ENCODE assay signal across 29 mouse cellular contexts in genomic region chr8:106701360-106701759, GRCm38 (mm10). TPM values are rescaled to one million over a fixed set of nuclear protein-coding genes. Genes with fewer than 3 reads are reported as not detected.
DNase-seq lines count a peak whose midpoint lies in the region; ATAC-seq and TF ChIP-seq lines count a peak whose summit lies in the region.
"Had no signal": no experiment of that assay in that cellular context is flagged by ENCODE, and none has a peak within 500 bp of the region (broad histone marks: within the 10 kb centered on the region; RNA-seq: fewer than 3 reads in every experiment).

No protein-coding gene starts in this region.

- no peaks in the 10 kb centered on the region for H3K79me3 ChIP-seq in C2C12 (ENCODE audit: low read depth)

- no peak overlapping the region for H3ac ChIP-seq in C2C12 (ENCODE audit: control insufficient read depth, insufficient read length, low read depth)

- no peak for TF ChIP-seq CTCF in C2C12 (IDR thresholded peaks at IDR 0.05; ENCODE audit: control insufficient read depth, insufficient read depth, insufficient read length)
- TF ChIP-seq CTCF in liver, postnatal 0 days (IDR thresholded peaks at IDR 0.05; ENCODE audit: low read depth), result no peak

- no peak for ATAC-seq in liver, postnatal 0 days
- no peak for ATAC-seq in midbrain, embryonic 16.5 days
- ATAC-seq in hindbrain, embryonic 14.5 days (ENCODE audit: low FRiP score), result no peak
- ATAC-seq: forebrain, postnatal 0 days; lung, postnatal 0 days; midbrain, embryonic 15.5 days had no signal

- H3K4me2 ChIP-seq in liver, postnatal 0 days (ENCODE audit: low read depth, low read length), result peak overlapping the region; percentile 42
- no peak overlapping the region for H3K4me2 ChIP-seq in midbrain, embryonic 16.5 days (ENCODE audit: low read length)
- H3K4me2 ChIP-seq in hindbrain, embryonic 14.5 days (replicated peaks), result no peak overlapping the region
- H3K4me2 ChIP-seq: embryonic facial prominence, embryonic 15.5 days; forebrain, embryonic 12.5 days; heart, embryonic 11.5 days; hindbrain, embryonic 15.5 days; limb, embryonic 15.5 days; midbrain, embryonic 15.5 days had no signal

- no peak for TF ChIP-seq EP300 in liver, postnatal 0 days (IDR thresholded peaks at IDR 0.05; ENCODE audit: low read depth)

- H3K4me1 ChIP-seq in liver, postnatal 0 days (ENCODE audit: insufficient read depth), result no peaks in the 10 kb centered on the region
- H3K4me1 ChIP-seq in midbrain, embryonic 16.5 days (ENCODE audit: control insufficient read depth, insufficient read depth, low read length), result no peaks in the 10 kb centered on the region
- no peaks in the 10 kb centered on the region for H3K4me1 ChIP-seq in hindbrain, embryonic 14.5 days (replicated peaks; ENCODE audit: control insufficient read depth, insufficient read depth, low read length)
- H3K4me1 ChIP-seq: forebrain, embryonic 12.5 days; hindbrain, embryonic 15.5 days; midbrain, embryonic 15.5 days had no signal

- H3K36me3 ChIP-seq in C2C12 (ENCODE audit: control insufficient read depth, insufficient read depth), result peaks cover 38% of the 10 kb centered on the region
- H3K36me3 ChIP-seq in liver, postnatal 0 days (replicated peaks; ENCODE audit: insufficient read depth, low read length), result peaks cover 13% of the 10 kb centered on the region
- H3K36me3 ChIP-seq in midbrain, embryonic 16.5 days (ENCODE audit: control insufficient read depth, insufficient read depth, low read length), result peaks cover 8% of the 10 kb centered on the region; the same call in 1 of the 2 replicates
- peaks cover 41% of the 10 kb centered on the region for H3K36me3 ChIP-seq in hindbrain, embryonic 14.5 days (replicated peaks; ENCODE audit: control insufficient read depth, insufficient read depth)

- 41% methylated on average over 3 of the region's 3 CpGs for WGBS in liver, postnatal 0 days (ENCODE audit: insufficient replicate concordance)
- WGBS in midbrain, embryonic 16.5 days, result 92% methylated on average over 3 of the region's 3 CpGs
- WGBS in hindbrain, embryonic 14.5 days, result 94% methylated on average over 3 of the region's 3 CpGs

- H3K9ac ChIP-seq in liver, postnatal 0 days (replicated peaks), result no peak overlapping the region
- H3K9ac ChIP-seq in midbrain, embryonic 16.5 days (ENCODE audit: low read depth, low read length), result no peak overlapping the region
- H3K9ac ChIP-seq in hindbrain, embryonic 14.5 days, result no peak overlapping the region
- H3K9ac ChIP-seq: embryonic facial prominence, embryonic 15.5 days; forebrain, embryonic 12.5 days; forebrain, postnatal 0 days; hindbrain, embryonic 15.5 days; limb, embryonic 15.5 days; midbrain, embryonic 15.5 days had no signal

- H3K9me3 ChIP-seq in liver, postnatal 0 days (ENCODE audit: low read length), result no peaks in the 10 kb centered on the region
- H3K9me3 ChIP-seq in midbrain, embryonic 16.5 days (replicated peaks; ENCODE audit: control insufficient read depth, low read length, poor library complexity, severe bottlenecking), result no peaks in the 10 kb centered on the region
- no peaks in the 10 kb centered on the region for H3K9me3 ChIP-seq in hindbrain, embryonic 14.5 days (ENCODE audit: control insufficient read depth, low read length)
- H3K9me3 ChIP-seq: embryonic facial prominence, embryonic 10.5 days; embryonic facial prominence, embryonic 15.5 days; forebrain, embryonic 12.5 days; hindbrain, embryonic 15.5 days; limb, embryonic 10.5 days; limb, embryonic 15.5 days; midbrain, embryonic 15.5 days had no signal

- intact Hi-C loops in heart, postnatal 25 days (cut with DNase I), result no loop called here

- DNase-seq in 3134 (ENCODE audit: extremely low read depth, insufficient read length, low spot score), result peak; percentile 14
- DNase-seq in c-Kit-positive CD71-negative TER-119-negative erythroid progenitor cells, embryonic 14.5 days (ENCODE audit: low read depth), result peak; percentile 44
- no peak for DNase-seq in liver, postnatal 0 days
- DNase-seq in heart, postnatal 25 days (ENCODE audit: low spot score), result no peak
- DNase-seq in hindbrain, embryonic 14.5 days (ENCODE audit: low spot score), result no peak
- no peak for DNase-seq in cerebellum, adult 8-10 months
- DNase-seq: cerebellum, adult 11 months; cerebellum, postnatal 14 days; forebrain, postnatal 0 days; gastrocnemius, postnatal 14 days; heart, adult 11 months; heart, postnatal 4 days; kidney, adult 8-10 months; kidney, postnatal 10 days; layer of hippocampus, postnatal 36 days; lung, adult 18-20 months; lung, postnatal 4 days; thymus, postnatal 4 days had no signal

- no peaks in the 10 kb centered on the region for H3K27me3 ChIP-seq in C2C12 (ENCODE audit: control insufficient read depth, insufficient read depth, insufficient read length)
- H3K27me3 ChIP-seq in liver, postnatal 0 days (ENCODE audit: insufficient read depth, low read length), result no peaks in the 10 kb centered on the region
- no peaks in the 10 kb centered on the region for H3K27me3 ChIP-seq in midbrain, embryonic 16.5 days (ENCODE audit: control insufficient read depth, insufficient read depth, low read depth, low read length)
- H3K27me3 ChIP-seq in hindbrain, embryonic 14.5 days (ENCODE audit: control insufficient read depth, insufficient read depth, low read length), result no peaks in the 10 kb centered on the region
- H3K27me3 ChIP-seq: embryonic facial prominence, embryonic 15.5 days; forebrain, embryonic 12.5 days; hindbrain, embryonic 15.5 days; limb, embryonic 15.5 days; midbrain, embryonic 15.5 days had no signal

- H3K4me3 ChIP-seq in C2C12 (ENCODE audit: insufficient read depth, poor library complexity, severe bottlenecking), result no peak overlapping the region
- no peak overlapping the region for H3K4me3 ChIP-seq in liver, postnatal 0 days (ENCODE audit: low read depth, low read length)
- no peak overlapping the region for H3K4me3 ChIP-seq in midbrain, embryonic 16.5 days (ENCODE audit: low read depth, low read length)
- no peak overlapping the region for H3K4me3 ChIP-seq in hindbrain, embryonic 14.5 days (replicated peaks; ENCODE audit: low read length)
- H3K4me3 ChIP-seq: embryonic facial prominence, embryonic 10.5 days; embryonic facial prominence, embryonic 15.5 days; forebrain, embryonic 12.5 days; hindbrain, embryonic 15.5 days; limb, embryonic 10.5 days; limb, embryonic 15.5 days; midbrain, embryonic 15.5 days had no signal

- no peaks in the 10 kb centered on the region for H3K79me2 ChIP-seq in C2C12 (ENCODE audit: control insufficient read depth, insufficient read depth)

- H3K27ac ChIP-seq in liver, postnatal 0 days (ENCODE audit: low read depth), result 0 out of 2 replicates have a peak overlapping the region, but pooled peaks have one; percentile 34
- H3K27ac ChIP-seq in midbrain, embryonic 16.5 days (ENCODE audit: low read length), result no peak overlapping the region
- H3K27ac ChIP-seq in hindbrain, embryonic 14.5 days, result no peak overlapping the region
- H3K27ac ChIP-seq: embryonic facial prominence, embryonic 10.5 days; embryonic facial prominence, embryonic 15.5 days; forebrain, embryonic 12.5 days; hindbrain, embryonic 15.5 days; limb, embryonic 10.5 days; limb, embryonic 15.5 days; midbrain, embryonic 15.5 days had no signal

TF ChIP-seq in C2C12, 6 proteins besides CTCF, POLR2A, EP300 and RAD21:
- TF ChIP-seq USF1 (IDR thresholded peaks at IDR 0.05; ENCODE audit: low read depth) (no peak), MYOG (IDR thresholded peaks at IDR 0.05; ENCODE audit: control insufficient read depth, extremely low read depth, insufficient read length) (no peak), MAX (IDR thresholded peaks at IDR 0.05) (no peak), MYOD1 (IDR thresholded peaks at IDR 0.05; ENCODE audit: control insufficient read depth, insufficient read length, low read depth) (no peak), CEBPB (IDR thresholded peaks at IDR 0.05; ENCODE audit: low read depth) (peak; percentile 87)

RNA-seq across cellular contexts. Expression of gene Tango6, which starts 18.5 kb away (rescaled TPM):
- polyA plus RNA-seq in C2C12 (2012; fragmentation: generic; extraction: Trizol), result 7.3 TPM
- 1.5 and 1.8 TPM in 2 replicates for polyA plus RNA-seq in liver, postnatal 0 days (2015; fragmentation: Nextera tagmentation; extraction: Ambion mirVana)
- total RNA-seq in heart, postnatal 25 days (2021), result 10 to 100 TPM in 1 of 2 experiments, 1 to 10 TPM in 1; 10.0 TPM
- polyA plus RNA-seq in midbrain, embryonic 16.5 days (2015; fragmentation: Nextera tagmentation; extraction: Ambion mirVana), result 6.1 and 6.3 TPM in 2 replicates
- polyA plus RNA-seq in hindbrain, embryonic 14.5 days (2014; fragmentation: Nextera tagmentation; extraction: Ambion mirVana), result 4.7 and 5.5 TPM in 2 replicates

Comparison
In these comparisons a context has a peak if more than half of its experiments do, and no peak if none do; other contexts are left out.
1. DNase-seq: peak in 3134 (single experiment) and c-Kit-positive CD71-negative TER-119-negative erythroid progenitor cells, embryonic 14.5 days (single experiment); none in liver, postnatal 0 days (single experiment), heart, postnatal 25 days (single experiment), hindbrain, embryonic 14.5 days (single experiment) and cerebellum, adult 8-10 months (single experiment).